Mouse (Mus musculus) erythroid progenitor cell, adult 5-6 weeks (primary cell): ENCODE data around the gene Bend7. TPM values are rescaled to one million over a fixed set of nuclear protein-coding genes. Genes with fewer than 3 reads are reported as not detected.

Source experiments
- total RNA-seq, 2 experiments: library from RNA; stranded (forward) in 1 of 2; stranded (reverse) in 1 of 2; fragments of 150-400 nt in 1 of 2; fragments of 186-747, 209-891 nt in 1 of 2; gene quantifications; 2 replicates each; pipeline versions ENCODE4 v1.2.3 to v1.2.4; 2015 to 2017; ENCODE audit warnings: low replicate concordance in 2 of 2

The Bend7 gene
- total RNA-seq, 2 experiments from 2014 or later, result not detected

Other genes starting within 250 kb of the Bend7 start
- gene Prpf18, start 65.7 kb upstream of the Bend7 start, total RNA-seq (2015; ENCODE audit: low replicate concordance), result 43.2 and 55.5 TPM in 2 replicates
- gene Prpf18, start 65.7 kb upstream of the Bend7 start, total RNA-seq (2017; ENCODE audit: low replicate concordance), result 122 and 141 TPM in 2 replicates
- 13.7 and 19.7 TPM in 2 replicates for gene Sephs1, start 163.7 kb downstream of the Bend7 start, total RNA-seq (2015; ENCODE audit: low replicate concordance)
- gene Sephs1, start 163.7 kb downstream of the Bend7 start, total RNA-seq (2017; ENCODE audit: low replicate concordance), result 42.4 and 47.5 TPM in 2 replicates
- 20.5 and 29.2 TPM in 2 replicates for gene Phyh, start 201.2 kb downstream of the Bend7 start, total RNA-seq (2015; ENCODE audit: low replicate concordance)
- gene Phyh, start 201.2 kb downstream of the Bend7 start, total RNA-seq (2017; ENCODE audit: low replicate concordance), result 12.1 and 13.2 TPM in 2 replicates